Mouse (Mus musculus): Measurements from ENCODE around the gene Akap6. TPM values are rescaled to one million over a fixed set of nuclear protein-coding genes. Genes with fewer than 3 reads are reported as not detected.
A peak's percentile ranks its signal among the peaks of the same experiment; 100 is the strongest.

Akap6 gene
- total and polyA plus RNA-seq, 3 experiments, result 0.12 to 0.42 (median 0.33) TPM

DNA sequence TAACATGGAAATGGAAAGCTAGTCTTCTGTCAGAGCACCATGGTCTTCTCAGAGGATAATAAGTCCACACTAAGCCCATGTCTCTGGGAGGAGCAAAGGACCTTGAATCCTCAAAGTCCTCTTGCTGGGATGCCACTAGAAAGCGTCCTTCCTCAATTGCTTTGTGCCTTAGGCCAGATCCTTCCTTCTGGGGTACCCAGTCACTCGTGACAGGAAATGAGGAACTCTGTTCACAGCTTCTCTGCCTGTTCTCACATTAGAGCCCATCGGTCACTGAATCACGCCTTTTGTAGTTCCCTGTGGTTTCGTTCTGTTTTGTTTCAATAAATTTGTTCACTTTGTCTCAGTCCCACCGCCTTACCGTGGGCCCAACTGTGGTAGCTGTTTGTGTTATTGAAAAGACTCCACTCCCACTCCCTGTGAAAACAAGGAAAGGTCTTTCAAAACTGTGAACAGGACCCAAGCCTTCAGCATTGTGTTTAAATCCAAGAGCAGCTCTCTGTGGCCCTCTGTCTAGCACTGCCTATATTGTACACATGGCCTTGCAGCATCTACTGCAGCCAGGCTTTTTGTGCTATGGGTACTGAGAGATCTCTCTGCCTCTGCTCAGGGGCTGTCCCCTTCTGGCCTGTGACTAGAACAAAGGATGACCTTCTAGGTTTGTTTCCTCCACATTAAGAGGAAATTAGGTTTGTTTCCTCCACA, 151.3 kb downstream of the Akap6 start:
- dilution Hi-C loops (cut with MboI; ENCODE audit: extremely low pct_ligation_motif_present, extremely low pct_unique_long_range_greater_than_20kb, low sequenced_read_pairs), result no loop called here
- Histone ChIP-seq H3K27ac (ENCODE audit: insufficient read depth, low read depth) (no peak overlapping the region), H3K4me3 (replicated peaks in 1 of 3; ENCODE audit: low read depth in 2 of 3, low read length in 2 of 3, poor library complexity in 1 of 3) (no peak overlapping the region), H3K36me3 (replicated peaks in 1 of 2; ENCODE audit: control insufficient read depth in 1 of 2, insufficient read depth in 1 of 2, low read length in 1 of 2) (no peaks in the 10 kb centered on the region), H3K4me2 (ENCODE audit: insufficient read depth, low read depth, poor library complexity, severe bottlenecking) (no peak overlapping the region), H3K79me2 (replicated peaks; ENCODE audit: control insufficient read depth, extremely low read depth, insufficient read depth, poor library complexity, severe bottlenecking) (no peaks in the 10 kb centered on the region), H3K27me3 (replicated peaks) (no peaks in the 10 kb centered on the region), H3K9me3 (replicated peaks; ENCODE audit: low read length) (no peaks in the 10 kb centered on the region), H3K9ac (ENCODE audit: insufficient read depth, low read depth) (no peak overlapping the region), H3K4me1 (ENCODE audit: control insufficient read depth in 1 of 2, insufficient read depth in 2 of 2) (peaks cover 11 to 43% of the 10 kb centered on the region in 2 experiments)
- peak; percentile 49 for DNase-seq (ENCODE audit: extremely low read depth)
- no peak for TF ChIP-seq PAX5 (IDR thresholded peaks at IDR 0.05; ENCODE audit: low read length)
- no peak for TF ChIP-seq MAZ (IDR thresholded peaks at IDR 0.05; ENCODE audit: low read depth, low read length)
- peak; percentile 8; the same call in 1 of the 2 replicates for TF ChIP-seq RAD21 (IDR thresholded peaks at IDR 0.05; ENCODE audit: low read depth, low read length)
- no peak for TF ChIP-seq SMC3 (IDR thresholded peaks at IDR 0.05; ENCODE audit: low read depth, low read length)
- TF ChIP-seq KAT2A (IDR thresholded peaks at IDR 0.05; ENCODE audit: insufficient replicate concordance, low read length), result no peak
- TF ChIP-seq CTCF (conservative IDR thresholded peaks at IDR 0.05 in 1 of 2, IDR thresholded peaks at IDR 0.05 in 1 of 2; ENCODE audit: low read depth in 2 of 2, low read length in 2 of 2), result peak in 1 of 2 experiments; percentile 21; a peak in 1 of 4 replicates
- in situ Hi-C loops (cut with MboI; ENCODE audit: low pct_ligation_motif_present, low pct_unique_long_range_greater_than_20kb, low sequenced_read_pairs), result no loop called here

DNA sequence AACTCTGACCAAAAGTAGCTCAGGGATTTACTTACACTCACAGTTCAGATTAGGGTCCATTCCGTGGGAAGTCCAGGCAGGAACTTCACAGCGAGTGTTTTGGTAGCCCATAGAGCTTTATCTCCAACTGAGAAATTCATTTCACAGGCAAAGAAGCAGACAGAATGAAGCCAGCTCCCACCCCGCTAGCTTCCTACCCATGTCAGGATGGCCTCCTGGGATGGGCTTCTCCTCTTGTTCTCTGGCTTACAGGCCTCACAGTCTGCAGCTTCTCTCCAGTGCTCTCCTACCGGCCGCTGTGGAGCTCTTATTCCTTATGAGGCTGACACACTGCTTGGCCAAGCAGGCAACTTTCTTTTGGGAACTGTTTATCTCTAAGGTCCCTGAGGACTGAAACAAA, 152.0 kb downstream of the Akap6 start:
- no peak overlapping the region for H3K27ac ChIP-seq (ENCODE audit: insufficient read depth, low read depth)
- H3K9me3 ChIP-seq (replicated peaks; ENCODE audit: low read length), result no peaks in the 10 kb centered on the region
- no peak for DNase-seq (ENCODE audit: extremely low read depth)
- H3K9ac ChIP-seq (ENCODE audit: insufficient read depth, low read depth), result no peak overlapping the region
- dilution Hi-C loops (cut with MboI; ENCODE audit: extremely low pct_ligation_motif_present, extremely low pct_unique_long_range_greater_than_20kb, low sequenced_read_pairs), result no loop called here
- H3K4me1 ChIP-seq (ENCODE audit: control insufficient read depth in 1 of 2, insufficient read depth in 2 of 2), result peaks cover 11 to 43% of the 10 kb centered on the region in 2 experiments
- H3K79me2 ChIP-seq (replicated peaks; ENCODE audit: control insufficient read depth, extremely low read depth, insufficient read depth, poor library complexity, severe bottlenecking), result no peaks in the 10 kb centered on the region
- H3K36me3 ChIP-seq (replicated peaks in 1 of 2; ENCODE audit: control insufficient read depth in 1 of 2, insufficient read depth in 1 of 2, low read length in 1 of 2), result no peaks in the 10 kb centered on the region
- H3K4me3 ChIP-seq (replicated peaks in 1 of 3; ENCODE audit: low read depth in 2 of 3, low read length in 2 of 3, poor library complexity in 1 of 3), result no peak overlapping the region
- H3K27me3 ChIP-seq (replicated peaks), result no peaks in the 10 kb centered on the region
- in situ Hi-C loops (cut with MboI; ENCODE audit: low pct_ligation_motif_present, low pct_unique_long_range_greater_than_20kb, low sequenced_read_pairs), result no loop called here
- TF ChIP-seq ZMIZ1 (IDR thresholded peaks at IDR 0.05; ENCODE audit: low read depth, low read length) (no peak), BHLHE40 (IDR thresholded peaks at IDR 0.05; ENCODE audit: low read depth, low read length) (no peak), TBP (conservative IDR thresholded peaks at IDR 0.05; ENCODE audit: low read depth, low read length) (no peak), ZC3H11A (IDR thresholded peaks at IDR 0.05; ENCODE audit: low read depth, low read length) (no peak), RAD21 (IDR thresholded peaks at IDR 0.05; ENCODE audit: low read depth, low read length) (no peak), MXI1 (IDR thresholded peaks at IDR 0.05; ENCODE audit: low read depth, low read length) (no peak), USF2 (conservative IDR thresholded peaks at IDR 0.05; ENCODE audit: low read depth, low read length) (no peak), MAX (IDR thresholded peaks at IDR 0.05; ENCODE audit: low read length) (no peak), ZNF384 (IDR thresholded peaks at IDR 0.05; ENCODE audit: low read depth, low read length) (no peak), MAFK (IDR thresholded peaks at IDR 0.05; ENCODE audit: insufficient replicate concordance, low read length) (no peak), NRF1 (IDR thresholded peaks at IDR 0.05; ENCODE audit: low read depth, low read length) (no peak), IRF4 (IDR thresholded peaks at IDR 0.05; ENCODE audit: low read depth, low read length) (no peak)
- H3K4me2 ChIP-seq (ENCODE audit: insufficient read depth, low read depth, poor library complexity, severe bottlenecking), result no peak overlapping the region
